In the genomic region with DNA sequence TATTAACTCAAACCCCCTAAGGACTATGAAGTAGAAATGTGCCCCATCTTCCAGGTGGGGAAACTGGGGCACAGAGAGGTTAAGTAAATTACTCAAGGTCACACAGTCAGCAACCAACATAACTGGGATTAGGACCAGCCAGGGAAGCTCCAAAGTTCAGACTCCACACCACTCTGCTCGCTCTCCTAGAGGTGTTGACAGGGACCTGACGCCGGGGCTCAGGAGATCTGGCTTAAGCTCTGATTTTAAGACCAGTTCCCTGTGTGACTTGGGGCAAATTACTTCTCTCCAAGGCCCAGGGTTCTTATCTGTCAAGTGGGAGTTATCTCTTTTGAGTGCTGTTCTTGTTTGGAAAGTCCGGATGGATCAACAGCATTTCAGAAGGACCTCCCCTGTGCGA, we compare ENCODE assay signal across 25 mouse cellular contexts. TPM values are rescaled to one million over a fixed set of nuclear protein-coding genes. Genes with fewer than 3 reads are reported as not detected.
"Had no signal": no experiment of that assay in that cellular context is flagged by ENCODE, and none has a peak within 500 bp of the region (broad histone marks: within the 10 kb centered on the region; RNA-seq: fewer than 3 reads in every experiment).

No protein-coding gene starts in this region.

- H3K4me3 ChIP-seq: left cerebral cortex, adult 2 months; limb, embryonic 12.5 days; limb, embryonic 15.5 days; lung, embryonic 15.5 days; megakaryocyte, embryonic 14.5 days; midbrain, embryonic 12.5 days; midbrain, embryonic 15.5 days; neural tube, embryonic 12.5 days; neural tube, embryonic 15.5 days; stomach, embryonic 15.5 days had no signal

- H3K27ac ChIP-seq: hindbrain, postnatal 0 days; left cerebral cortex, adult 2 months; limb, embryonic 12.5 days; limb, embryonic 15.5 days; liver, embryonic 14.5 days; lung, embryonic 15.5 days; midbrain, embryonic 12.5 days; midbrain, embryonic 15.5 days; neural tube, embryonic 12.5 days; neural tube, embryonic 15.5 days; stomach, embryonic 15.5 days had no signal

- H3K4me2 ChIP-seq: limb, embryonic 12.5 days; limb, embryonic 15.5 days; lung, embryonic 15.5 days; midbrain, embryonic 12.5 days; midbrain, embryonic 15.5 days; neural tube, embryonic 12.5 days; neural tube, embryonic 15.5 days; stomach, embryonic 15.5 days had no signal

- H3K36me3 ChIP-seq: limb, embryonic 12.5 days; limb, embryonic 15.5 days; lung, embryonic 15.5 days; midbrain, embryonic 12.5 days; midbrain, embryonic 15.5 days; neural tube, embryonic 12.5 days; neural tube, embryonic 15.5 days; stomach, embryonic 15.5 days had no signal

- H3K27me3 ChIP-seq: limb, embryonic 12.5 days; limb, embryonic 15.5 days; lung, embryonic 15.5 days; midbrain, embryonic 12.5 days; midbrain, embryonic 15.5 days; neural tube, embryonic 12.5 days; neural tube, embryonic 15.5 days; stomach, embryonic 15.5 days had no signal

- H3K9ac ChIP-seq: limb, embryonic 12.5 days; limb, embryonic 15.5 days; liver, embryonic 14.5 days; lung, embryonic 15.5 days; midbrain, embryonic 12.5 days; midbrain, embryonic 15.5 days; neural tube, embryonic 12.5 days; neural tube, embryonic 15.5 days; stomach, embryonic 15.5 days had no signal

- H3K9me3 ChIP-seq: limb, embryonic 12.5 days; limb, embryonic 15.5 days; lung, embryonic 15.5 days; megakaryocyte, embryonic 14.5 days; midbrain, embryonic 12.5 days; midbrain, embryonic 15.5 days; neural tube, embryonic 12.5 days; neural tube, embryonic 15.5 days; stomach, embryonic 15.5 days had no signal

- ATAC-seq: hindbrain, postnatal 0 days; inflammation-experienced regulatory T-cells, adult 6 months; intestine, embryonic 16.5 days; midbrain, embryonic 15.5 days had no signal

- DNase-seq: kidney, postnatal 25 days; layer of hippocampus, postnatal 36 days; left cerebral cortex, postnatal 4 days; lung, adult 18-20 months; lung, postnatal 10 days; lung, postnatal 36 days; right cerebral cortex, adult 18-20 months; right cerebral cortex, postnatal 14 days; right cerebral cortex, postnatal 4 days; spleen, adult 18-20 months; thymus, postnatal 25 days had no signal

- H3K4me1 ChIP-seq: limb, embryonic 12.5 days; limb, embryonic 15.5 days; lung, embryonic 15.5 days; midbrain, embryonic 12.5 days; midbrain, embryonic 15.5 days; neural tube, embryonic 12.5 days; stomach, embryonic 15.5 days had no signal

RNA-seq across cellular contexts. Expression of gene Hnf4a, which starts 52.6 kb away (rescaled TPM):
- polyA plus RNA-seq: hindbrain, postnatal 0 days; inflammation-experienced regulatory T-cells, adult 6 months; limb, embryonic 12.5 days; midbrain, embryonic 12.5 days; midbrain, embryonic 15.5 days; neural tube, embryonic 12.5 days had no signal
